Mouse (Mus musculus) hindlimb bud, embryonic 11.5 days (tissue): Measurements from ENCODE around the gene Gna14.

Experiments
- DNase-seq: peaks from one replicate; pipeline ENCODE4 v3.0.0-alpha.2; 2012; ENCODE audit warnings: low read depth, low spot score; ENCODE audit errors: extremely low spot score

The Gna14 gene

DNA sequence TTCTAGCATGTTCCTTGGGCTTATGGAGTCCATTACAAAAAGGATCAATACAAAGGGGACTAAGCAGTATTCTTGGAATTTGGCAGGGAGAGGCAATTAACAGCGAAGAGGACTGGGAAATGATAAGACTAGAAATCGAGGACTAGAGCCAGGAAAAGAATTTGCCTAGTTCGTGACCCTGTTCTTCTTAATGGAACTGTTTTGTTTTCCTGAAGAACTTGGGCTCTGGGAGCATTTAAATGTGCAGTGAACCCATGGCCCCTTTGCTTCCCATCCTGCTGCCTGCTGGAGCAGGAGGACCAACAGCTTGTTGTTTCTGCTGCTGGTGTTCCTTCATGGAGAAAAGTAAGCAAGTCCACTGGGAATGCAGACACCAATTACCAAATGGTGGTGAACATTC is 15.3 kb downstream of the Gna14 start:
- no peak for DNase-seq

DNA sequence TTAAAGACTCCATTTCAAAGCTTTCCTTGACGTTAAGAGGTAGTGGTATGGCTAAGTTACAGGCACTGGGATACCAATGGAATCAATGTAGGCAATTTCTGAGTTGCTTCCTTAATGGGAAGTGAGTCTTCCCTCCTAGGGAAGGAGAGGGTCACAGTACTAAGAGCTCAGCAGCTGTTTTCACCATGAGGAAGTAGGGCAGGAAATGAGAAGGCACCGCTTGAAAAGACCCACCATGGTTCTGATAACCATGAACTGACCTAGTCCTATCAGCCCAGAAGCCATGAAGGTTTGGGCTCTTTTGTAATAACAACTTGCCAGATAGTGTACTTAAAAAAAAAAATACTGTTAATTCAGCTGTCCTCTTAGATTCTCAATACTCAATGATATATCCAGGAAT is 20.6 kb downstream of the Gna14 start:
- DNase-seq: no peak

DNA sequence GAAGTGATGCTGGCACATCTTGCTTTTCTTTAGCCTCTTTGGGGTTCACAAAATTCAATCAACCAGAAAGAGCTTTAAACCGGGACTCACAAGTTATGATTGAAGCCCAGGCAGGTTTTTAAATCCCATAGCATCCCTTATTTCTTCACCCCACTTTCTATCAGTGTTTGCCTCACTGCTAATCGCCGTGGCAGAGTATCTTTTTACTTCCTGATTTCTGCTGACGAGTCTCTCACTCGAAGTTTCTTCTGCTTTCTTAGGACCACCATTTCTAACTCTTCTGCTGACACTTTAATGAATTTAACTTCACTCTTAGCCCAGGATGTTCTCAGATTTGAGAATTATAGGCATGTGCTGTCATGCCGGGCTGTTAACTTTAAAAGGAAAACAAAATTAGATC is 21.6 kb downstream of the Gna14 start:
- no peak for DNase-seq

DNA sequence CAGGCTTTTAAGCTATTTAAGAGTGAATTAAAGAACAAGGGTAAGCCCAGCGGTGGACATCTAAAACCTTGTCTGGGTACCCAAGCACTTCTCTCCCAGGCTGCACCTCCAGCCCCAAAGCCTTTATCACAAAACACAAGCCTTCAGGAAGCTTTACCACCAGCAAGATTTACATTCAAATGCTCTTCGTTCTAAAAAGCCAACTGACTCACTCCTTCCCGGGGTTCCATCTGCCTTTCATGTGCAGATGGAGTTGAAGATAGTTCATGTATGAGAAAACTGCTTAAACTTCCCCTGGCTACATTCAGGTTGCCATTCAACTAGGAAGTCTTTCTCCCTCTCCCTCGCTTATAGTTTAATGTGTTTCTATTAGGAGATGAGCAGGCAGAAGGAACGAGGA is 23.8 kb downstream of the Gna14 start:
- DNase-seq: no peak

DNA sequence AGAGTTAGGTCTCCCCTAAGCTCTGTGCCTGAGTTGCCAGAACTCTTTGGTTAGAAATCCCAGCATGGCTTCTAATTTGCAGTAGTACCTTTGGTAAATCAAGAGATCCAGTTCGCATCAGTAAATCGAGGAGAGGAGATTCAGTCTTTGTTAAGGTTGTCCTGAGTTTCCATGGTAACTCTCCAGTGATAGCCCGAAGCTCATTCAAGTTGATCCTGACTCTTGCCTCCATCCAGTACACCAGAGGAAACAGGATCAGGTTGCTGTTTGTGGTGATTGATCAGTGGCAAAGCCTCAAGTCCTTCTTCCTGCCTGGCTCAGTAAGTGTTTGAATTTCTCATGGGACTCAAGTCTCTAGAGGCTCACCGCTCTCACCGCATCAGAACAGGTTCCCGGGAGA is 24.7 kb downstream of the Gna14 start:
- DNase-seq: no peak

DNA sequence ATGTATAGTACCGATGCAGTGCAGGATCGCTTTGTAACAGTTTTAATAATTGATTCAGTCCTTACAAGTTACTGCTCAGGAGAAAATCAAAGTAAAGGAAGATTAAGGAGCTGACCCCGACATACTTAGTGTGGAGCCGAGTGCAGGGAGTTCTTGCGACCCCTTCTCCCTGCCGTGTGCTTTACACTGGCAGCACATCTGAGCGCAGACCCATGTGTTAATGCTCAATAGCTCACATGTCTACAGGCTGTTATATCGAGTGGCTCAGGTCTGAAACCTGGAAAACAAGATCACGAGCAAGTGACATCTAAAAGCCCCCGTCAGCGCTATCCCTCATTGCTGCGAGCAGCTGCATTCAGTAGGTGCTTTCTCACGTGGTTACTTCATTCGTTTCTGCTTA is 25.3 kb downstream of the Gna14 start:
- DNase-seq: no peak

DNA sequence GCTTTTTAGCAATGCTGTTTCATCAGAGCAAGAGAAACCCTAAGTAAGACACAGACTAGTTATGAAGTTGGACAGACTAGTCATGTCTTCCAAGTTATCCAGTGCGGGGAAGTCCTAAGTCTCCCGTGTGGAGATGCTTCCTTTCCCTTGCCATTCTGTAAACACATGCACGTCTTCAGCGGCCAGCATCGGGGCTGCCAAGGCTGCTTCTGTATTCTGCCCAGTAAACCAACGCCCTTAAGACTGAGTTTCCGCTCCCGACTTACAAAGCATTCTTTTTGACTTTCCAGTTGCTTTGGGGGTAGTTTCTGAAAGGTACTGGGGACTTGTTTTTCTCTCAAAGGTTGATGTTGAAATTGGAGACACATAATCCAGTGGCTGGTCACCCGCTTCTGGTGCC is 26.9 kb downstream of the Gna14 start:
- no peak for DNase-seq

DNA sequence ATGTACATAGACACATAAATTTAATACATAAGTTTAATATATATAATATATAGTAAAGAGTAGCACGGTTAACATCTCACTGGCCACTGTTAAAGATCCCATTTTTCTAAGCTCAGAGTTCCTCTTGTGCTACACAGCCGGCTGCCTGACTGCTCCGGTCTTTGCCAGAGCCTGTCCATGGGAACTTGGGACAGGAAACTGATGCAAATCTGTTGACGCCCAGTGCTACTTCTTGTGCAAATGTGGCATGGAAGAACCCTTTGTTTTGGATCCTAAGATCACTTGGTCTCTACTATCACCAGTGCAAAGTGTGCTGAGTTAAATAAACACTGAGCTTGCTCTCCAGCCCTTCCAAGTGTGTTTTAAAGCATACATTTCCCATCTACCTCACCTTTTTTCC is 29.2 kb downstream of the Gna14 start:
- no peak for DNase-seq

DNA sequence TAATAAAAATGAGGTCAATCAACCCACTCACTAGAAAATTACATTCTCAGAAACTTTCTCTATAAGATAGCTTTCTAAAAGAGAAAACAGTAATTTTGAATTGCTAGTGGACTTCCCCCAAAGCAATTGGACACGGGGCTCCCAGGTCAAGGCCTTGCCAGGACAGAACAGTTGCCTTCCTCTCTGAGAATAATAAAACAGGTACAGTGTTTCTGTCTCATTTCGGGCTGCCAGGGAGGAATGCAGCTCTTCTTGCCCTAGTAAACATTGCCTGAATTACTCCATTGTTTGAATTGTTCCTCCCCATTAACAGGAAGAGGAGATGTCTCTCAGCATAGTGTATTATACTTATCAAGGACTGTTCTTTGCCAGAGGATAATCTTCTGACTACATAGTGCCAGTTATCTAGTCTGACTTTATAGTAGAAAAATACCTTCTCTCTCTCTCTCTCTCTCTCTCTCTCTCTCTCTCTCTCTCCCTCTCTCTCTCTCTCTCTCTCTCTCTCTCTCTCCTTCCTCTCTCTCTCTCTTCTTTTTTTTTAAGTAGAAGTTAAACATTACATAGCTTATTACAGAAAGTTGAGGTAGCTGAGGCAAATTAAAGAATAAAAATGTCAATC is 33.3 kb downstream of the Gna14 start:
- DNase-seq: no peak

DNA sequence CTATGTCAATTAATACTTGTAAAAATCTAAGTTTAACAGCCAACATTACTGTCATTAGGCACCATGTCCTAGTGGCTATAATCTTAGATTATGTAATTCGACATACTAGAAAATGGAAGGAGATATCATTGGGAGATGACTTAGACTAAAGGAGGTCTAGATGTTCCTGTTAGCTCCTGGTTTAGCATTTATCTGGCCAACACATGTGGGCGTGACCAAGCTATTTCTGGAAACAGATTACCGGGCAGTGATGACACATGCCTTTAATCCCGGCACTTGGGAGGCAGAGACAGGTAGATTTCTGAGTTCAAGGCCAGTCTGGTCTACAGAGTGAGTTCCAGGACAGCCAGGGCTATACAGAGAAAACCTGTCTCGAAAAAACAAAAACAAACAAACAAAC is 37.1 kb downstream of the Gna14 start:
- no peak for DNase-seq

DNA sequence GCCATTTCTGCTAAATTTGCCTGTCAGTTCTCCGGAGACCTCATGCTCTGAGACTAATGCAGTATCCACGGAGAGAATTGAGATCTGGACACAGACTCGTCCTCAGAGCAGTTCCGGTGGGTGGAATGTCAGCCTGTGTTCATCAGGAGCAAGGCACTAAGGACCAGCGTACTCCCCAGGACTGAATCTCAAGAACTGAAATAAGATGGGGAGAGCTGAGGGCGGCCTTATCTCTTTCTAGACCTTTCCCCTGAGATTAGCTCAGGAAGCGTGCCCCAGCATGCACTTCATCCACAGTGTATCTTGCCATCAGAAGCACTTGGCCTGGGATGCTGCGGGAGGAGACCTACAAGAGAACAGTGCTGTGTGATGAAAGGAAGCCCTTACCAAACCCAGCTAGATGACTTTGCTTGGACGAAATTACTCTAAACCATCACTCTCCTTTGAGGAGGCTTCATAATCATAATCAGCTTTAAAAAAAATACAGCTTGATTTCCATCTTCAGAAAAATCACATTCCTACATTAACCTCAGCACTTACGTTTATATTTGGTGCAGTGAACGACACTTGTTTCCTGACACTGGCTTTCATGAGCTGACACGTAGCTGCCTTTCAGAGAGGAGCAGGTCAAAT is 41.9 kb downstream of the Gna14 start:
- DNase-seq: no peak

DNA sequence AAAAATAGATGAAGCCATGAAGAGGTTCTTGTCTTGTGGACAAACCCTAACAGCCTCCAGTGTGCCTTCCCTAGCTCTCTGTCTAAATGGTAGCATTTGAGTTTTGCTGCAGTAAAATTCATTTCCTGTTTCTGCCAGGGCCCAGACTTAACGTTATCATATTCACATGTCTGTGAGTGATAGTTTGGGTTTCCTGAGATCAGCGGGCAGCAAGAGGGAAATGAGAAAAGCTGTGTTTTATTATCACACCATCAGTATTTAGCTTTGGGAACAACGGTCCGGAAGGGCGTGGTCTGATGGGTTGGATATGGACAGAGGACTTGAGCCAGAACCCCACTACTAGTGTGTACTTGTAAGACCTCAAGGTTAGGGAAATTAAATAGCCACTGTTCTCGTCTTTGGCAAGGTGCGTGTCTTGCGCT is 42.6 kb downstream of the Gna14 start:
- DNase-seq: no peak

DNA sequence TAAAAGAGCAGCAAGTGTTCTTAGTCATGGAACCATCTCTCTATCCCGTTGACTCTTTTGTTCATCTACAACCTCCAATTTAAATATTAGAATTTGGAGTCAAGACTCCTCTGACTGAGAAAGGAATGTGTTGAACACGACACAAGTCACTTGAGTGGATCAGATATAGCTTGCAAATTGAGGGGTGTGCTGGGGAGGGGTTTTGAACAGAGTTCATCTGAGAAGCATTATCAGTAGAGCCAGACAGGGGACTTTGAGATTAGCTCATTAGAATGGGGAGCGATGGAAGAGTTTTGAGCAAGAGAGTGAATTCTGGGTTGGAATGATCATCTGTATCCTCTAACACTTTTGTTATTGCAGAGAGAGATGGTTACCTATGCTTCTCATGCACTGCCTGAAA is 46.5 kb downstream of the Gna14 start:
- no peak for DNase-seq

DNA sequence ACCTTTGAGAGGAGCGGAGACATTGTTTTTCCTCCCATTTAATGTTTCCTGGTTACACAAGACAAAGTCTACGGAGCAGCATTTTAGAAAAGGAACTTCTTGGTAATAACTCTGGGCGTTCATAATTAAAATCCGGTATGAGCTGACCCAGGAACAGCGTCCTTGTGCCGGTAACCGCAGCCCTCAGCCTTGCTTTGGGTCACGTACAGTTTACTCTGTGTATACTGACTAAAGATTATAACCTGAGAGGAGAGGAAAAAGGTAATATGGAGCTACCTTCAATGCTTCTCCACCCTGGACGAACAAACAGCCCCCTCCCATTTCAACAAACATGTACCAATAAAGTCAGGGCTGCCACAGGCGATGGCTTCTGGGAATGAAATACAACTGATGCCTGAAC is 48.7 kb downstream of the Gna14 start:
- no peak for DNase-seq

DNA sequence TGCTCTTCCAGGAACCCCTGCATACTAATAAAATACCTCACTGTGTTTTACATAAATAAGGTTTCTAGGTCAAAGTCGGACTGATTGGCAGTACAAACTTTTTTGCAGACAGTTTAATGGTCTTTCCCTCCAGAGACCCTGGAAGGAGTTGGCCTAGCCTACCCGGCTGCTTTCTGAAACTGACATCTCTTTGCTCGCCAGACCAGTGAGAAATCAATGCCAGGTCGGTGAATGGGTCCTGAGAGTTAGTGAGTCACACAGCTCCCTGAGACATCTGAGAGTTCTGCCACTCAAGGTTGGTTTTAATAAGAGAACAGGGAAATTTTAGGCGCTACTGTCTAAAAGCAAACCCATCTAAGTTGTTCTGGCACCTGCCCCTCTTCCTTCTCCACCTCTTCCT is 49.1 kb downstream of the Gna14 start:
- no peak for DNase-seq

DNA sequence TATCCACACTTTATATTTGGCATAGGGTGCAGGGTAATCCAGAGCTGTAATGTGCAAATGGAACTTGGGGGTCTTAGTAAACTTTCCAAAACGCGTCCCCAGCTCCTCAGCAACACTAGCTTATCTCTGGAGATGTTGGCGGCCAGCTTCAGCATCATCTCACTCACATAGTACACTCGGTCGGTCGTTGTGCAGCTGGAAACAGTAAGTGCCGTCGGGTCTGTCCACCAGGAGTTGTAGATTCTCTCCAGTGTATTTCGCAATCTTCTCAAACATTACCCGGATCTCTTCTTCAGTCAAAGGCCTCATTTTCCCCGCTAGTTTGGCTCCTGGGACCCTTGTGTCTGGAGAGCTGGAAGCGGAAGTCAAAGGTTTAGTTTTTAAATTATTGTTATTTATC is 55.2 kb downstream of the Gna14 start:
- DNase-seq: no peak

DNA sequence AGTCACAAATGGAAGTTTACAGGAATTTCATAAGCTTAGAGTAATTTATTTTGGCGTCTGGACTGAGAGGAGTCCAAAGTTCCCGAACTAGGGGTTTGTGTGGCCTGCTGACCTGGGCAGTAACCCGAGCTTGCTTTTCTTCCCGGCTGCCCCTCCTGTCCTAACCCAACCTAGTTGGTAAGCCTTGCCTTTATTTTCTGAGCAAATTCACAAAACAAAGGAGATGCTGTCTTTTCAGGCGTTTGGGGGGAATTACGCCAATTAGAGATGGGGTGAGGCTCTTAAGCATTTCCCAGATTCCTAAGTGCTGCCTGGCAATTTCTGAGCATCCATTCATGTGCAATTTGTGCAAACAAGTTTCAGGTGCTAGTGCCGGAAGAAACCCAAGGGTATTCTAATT is 55.9 kb downstream of the Gna14 start:
- DNase-seq: no peak

DNA sequence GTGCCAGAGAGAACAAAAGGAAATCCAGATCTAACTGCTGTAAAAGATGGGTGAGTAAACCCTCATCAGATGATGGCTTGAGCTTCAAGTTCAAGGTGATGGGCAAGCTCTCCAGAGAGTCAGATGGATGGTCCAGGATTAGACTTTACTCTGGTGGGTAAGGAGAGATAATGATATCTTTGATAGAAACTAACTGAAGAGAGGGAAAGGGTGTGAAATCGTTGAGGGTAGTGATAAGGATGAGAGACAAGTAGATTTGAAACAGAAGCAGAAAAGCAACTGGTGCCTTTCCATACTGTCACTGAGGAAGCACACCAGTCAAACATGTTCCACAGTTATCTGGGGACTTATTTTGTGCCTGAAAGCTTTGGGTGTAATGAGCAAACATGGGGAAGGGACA is 56.9 kb downstream of the Gna14 start:
- DNase-seq: no peak

DNA sequence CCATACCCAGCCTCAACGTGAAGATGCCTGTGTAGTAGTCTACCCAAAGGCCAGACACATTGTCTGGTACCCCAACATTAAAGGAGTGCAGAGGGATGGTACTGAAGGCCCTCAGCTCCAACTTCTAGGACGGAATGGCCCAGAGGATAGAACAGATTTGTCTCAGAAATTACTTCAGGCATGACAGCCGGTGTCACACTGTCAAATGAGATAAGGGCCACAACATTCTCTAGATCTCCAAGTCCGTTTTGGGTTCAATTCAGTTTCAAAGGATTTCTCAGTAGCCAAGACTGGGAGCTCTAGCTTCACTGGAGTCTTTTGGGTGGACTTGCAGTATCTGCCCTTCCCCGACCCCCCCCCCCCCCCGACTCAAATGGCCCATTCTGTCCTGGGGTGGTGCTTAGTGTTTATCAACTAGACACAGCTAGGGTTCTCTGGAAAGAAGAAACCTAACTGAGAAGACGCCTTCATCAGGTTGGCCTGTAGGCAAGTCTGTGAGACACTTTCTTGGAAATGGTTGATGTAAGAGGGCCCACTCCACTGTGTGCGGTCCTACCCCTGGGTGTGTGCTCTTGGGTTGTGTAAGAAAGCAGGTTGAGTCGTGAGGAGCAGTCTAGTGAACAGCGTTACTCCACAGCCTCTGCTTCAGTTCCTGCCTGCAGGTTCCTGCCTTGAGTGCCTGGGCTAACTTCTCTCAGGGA is 59.4 kb downstream of the Gna14 start:
- DNase-seq: no peak

DNA sequence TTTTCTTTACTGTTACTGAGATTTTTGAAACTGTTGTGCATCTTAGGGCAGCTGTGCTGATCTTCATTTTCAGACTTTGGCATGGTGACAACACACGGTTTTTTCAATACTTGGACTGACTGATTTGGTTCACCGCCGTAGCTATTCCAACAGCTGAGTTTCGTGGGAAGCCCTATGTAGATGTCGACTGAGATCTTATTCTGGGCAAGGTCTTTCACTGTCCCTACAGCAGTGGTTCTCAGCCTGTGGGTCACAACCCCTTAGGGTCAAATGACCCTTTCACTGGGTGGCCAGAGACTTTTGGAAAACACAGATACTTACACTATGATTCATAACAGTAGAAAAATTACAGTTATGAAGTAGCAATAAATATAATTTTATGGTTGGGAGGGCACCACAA is 60.5 kb downstream of the Gna14 start:
- no peak for DNase-seq

DNA sequence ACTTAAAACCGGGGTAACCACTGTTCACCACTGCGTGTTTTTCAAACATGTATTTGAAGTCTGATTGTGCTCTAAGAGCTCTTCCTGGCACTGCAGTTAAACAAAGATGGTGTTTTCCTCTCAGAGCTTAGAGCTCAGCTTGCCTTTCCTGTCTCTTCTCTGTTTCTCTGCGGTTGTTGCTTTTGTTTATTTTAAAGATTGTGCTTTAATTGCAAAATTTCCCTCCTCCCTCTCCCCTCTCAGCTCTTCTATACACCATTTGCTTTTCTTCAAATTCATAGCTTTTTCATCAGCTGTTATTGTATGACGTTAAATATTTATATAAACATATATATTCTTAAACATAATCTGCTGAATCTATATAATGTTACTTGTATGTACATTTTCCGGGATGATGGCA is 66.5 kb downstream of the Gna14 start:
- no peak for DNase-seq

DNA sequence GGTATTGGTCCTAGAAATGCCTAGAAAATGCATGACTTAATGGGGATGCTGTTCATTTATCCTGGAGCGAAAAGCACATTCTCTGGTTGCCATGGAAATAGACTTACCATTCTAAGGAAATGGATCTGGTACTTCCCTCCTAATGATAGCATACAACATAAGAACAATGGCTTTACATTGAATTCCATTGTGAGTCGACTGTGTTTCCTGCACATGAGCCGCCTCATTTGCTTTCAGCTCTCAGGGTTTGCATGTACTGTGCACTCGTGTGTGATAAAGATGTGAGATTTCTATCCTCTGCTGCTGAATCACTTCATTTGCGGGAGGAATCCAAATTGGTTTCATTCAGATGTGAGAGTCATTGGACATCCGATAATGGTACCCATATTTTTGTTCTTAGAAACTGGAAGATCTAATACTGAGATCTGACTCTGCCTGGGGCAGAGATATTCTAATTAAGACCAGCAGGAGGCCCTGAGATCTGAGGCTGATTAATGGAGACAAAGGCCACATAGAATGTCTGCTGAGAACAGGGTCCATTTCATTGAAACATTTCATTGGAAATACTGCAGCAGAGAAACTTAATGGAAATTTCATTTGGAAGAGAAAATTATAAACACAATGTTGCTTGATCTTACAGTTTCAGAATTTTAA is 71.3 kb downstream of the Gna14 start:
- DNase-seq: no peak
